Mouse (Mus musculus): ENCODE data around the gene Clec18a.

DNA sequence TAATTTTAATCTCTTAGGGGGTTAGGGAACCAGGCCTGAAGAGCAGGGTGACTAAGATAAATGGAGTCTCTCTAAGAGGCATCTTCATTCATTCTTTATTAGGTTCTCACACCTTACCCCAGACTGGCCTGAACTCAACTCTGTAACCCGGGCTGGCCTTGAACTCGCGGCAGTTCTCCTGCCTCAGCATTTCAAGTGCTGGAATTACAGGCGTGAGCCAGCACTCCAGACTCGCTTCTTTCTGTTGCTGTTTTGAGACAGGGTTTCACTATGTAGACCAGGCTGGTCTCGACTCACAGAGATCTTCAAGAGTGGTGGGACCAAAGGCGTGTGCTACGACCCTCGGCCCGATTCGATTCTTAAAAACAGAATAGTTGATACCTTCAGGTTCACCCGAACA, 58.0 kb downstream of the Clec18a start:
- TF ChIP-seq CTCF (IDR thresholded peaks at IDR 0.05; ENCODE audit: low read depth) (no peak), EP300 (IDR thresholded peaks at IDR 0.05; ENCODE audit: low read depth) (no peak)

Data from heart, postnatal 0 days (tissue).